Mouse (Mus musculus) testis, adult 2 months (tissue): ENCODE data around the gene Ate1. TPM values are rescaled to one million over a fixed set of nuclear protein-coding genes. Genes with fewer than 3 reads are reported as not detected.

Experiments
- H3K27ac ChIP-seq: fragments of 200-500 bp; 2 replicates; pipeline ENCODE4 v1.5.1; 2012; ENCODE audit warnings: low read depth, low read length; ENCODE audit not compliant: control insufficient read depth, insufficient read depth
- H3K27me3 ChIP-seq: fragments of 200-500 bp; 2 replicates; pipeline ENCODE4 v1.6.1; 2012; ENCODE audit warnings: mild to moderate bottlenecking, low read length, moderate library complexity; ENCODE audit not compliant: control insufficient read depth, insufficient read depth
- H3K36me3 ChIP-seq: fragments of 200-500 bp; 2 replicates; pipeline ENCODE4 v1.6.1; 2012; ENCODE audit warnings: mild to moderate bottlenecking, low read length; ENCODE audit not compliant: control insufficient read depth, insufficient read depth
- H3K4me1 ChIP-seq: fragments of 200-500 bp; 2 replicates; pipeline ENCODE4 v1.6.1; 2012; ENCODE audit warnings: low read length; ENCODE audit not compliant: control insufficient read depth, insufficient read depth
- H3K4me3 ChIP-seq: fragments of 200-500 bp; 2 replicates; pipeline ENCODE4 v1.5.1; 2012; ENCODE audit warnings: low read depth, mild to moderate bottlenecking, low read length, moderate library complexity, mixed read lengths; ENCODE audit not compliant: control insufficient read depth
- CTCF ChIP-seq: fragments of 200-500 bp; IDR thresholded peaks from 2 replicates; pipeline ENCODE4 v1.5.1; 2012; ENCODE audit warnings: low read depth, mild to moderate bottlenecking, inconsistent platforms, low read length, moderate library complexity; ENCODE audit not compliant: control insufficient read depth, insufficient read depth, insufficient replicate concordance
- POLR2A ChIP-seq: fragments of 200-500 bp; IDR thresholded peaks from 2 replicates; pipeline ENCODE4 v1.6.1; 2012; ENCODE audit warnings: low read depth, mild to moderate bottlenecking, inconsistent platforms, low read length, moderate library complexity; ENCODE audit not compliant: control insufficient read depth
- polyA plus RNA-seq: library from polyadenylated mRNA; depleted of rRNA; stranded (reverse); fragments of >200 nt; gene quantifications from 2 replicates; pipeline ENCODE4 v1.2.3, GENCODE M21; 2012

The Ate1 gene
- polyA plus RNA-seq, 1 experiment: 18.3 TPM

DNA sequence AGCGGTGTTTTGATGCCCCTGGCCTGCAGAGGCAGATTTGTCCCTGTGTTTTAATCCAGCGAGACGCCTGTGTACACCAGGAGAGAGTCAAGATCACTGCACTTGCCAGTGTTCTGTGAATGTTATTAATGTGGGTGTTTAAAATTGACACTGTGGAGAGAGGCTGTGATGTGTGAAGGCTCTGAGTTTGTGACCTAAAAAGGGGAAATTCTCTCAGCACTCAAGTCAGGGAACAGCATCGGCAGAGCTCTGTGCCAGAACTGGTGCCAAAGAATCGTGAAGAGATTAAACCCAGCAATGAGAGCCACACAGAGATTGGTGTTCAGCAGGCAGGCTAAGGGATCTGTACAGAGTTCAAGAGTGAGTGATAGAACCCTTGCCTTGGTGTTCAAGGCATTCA lies 35.4 kb upstream of the Ate1 start:
- no peaks in the 10 kb centered on the region for H3K36me3 ChIP-seq
- TF ChIP-seq POLR2A (no peak), CTCF (no peak)
- H3K4me3 ChIP-seq: no peak overlapping the region
- H3K4me1 ChIP-seq: no peaks in the 10 kb centered on the region
- no peak overlapping the region for H3K27ac ChIP-seq
- H3K27me3 ChIP-seq: no peaks in the 10 kb centered on the region

- no peak overlapping the region for H3K27ac ChIP-seq
- no peaks in the 10 kb centered on the region for H3K4me1 ChIP-seq
- no peaks in the 10 kb centered on the region for H3K27me3 ChIP-seq
- no peak overlapping the region for H3K4me3 ChIP-seq
- TF ChIP-seq POLR2A (no peak), CTCF (no peak)
- no peaks in the 10 kb centered on the region for H3K36me3 ChIP-seq
Observed at GRCm38 (mm10) chr7:130553321-130553720, 33.2 kb upstream of the Ate1 start.

DNA sequence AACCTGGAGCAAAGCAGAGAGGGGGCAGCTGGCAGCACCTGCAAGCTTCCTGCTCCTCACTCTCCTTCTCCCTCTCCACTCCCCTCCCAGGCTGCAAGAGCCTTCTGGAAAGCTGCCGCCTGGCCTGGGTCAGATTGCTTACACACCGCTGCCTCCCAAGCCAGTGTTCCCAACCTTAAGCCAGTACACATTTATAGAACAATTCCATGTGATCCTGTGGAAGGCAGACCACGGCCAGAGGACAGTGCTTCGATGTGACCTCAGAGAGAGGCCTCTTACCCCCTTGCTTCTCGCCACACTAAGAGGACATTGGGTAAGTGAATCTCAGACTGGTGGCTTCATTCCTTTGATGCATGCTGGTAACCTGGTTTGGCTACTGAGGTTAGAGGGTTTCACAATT lies 32.6 kb upstream of the Ate1 start:
- no peaks in the 10 kb centered on the region for H3K36me3 ChIP-seq
- no peak overlapping the region for H3K4me3 ChIP-seq
- peaks cover 2% of the 10 kb centered on the region for H3K4me1 ChIP-seq
- no peaks in the 10 kb centered on the region for H3K27me3 ChIP-seq
- no peak for TF ChIP-seq POLR2A
- no peak for TF ChIP-seq CTCF
- no peak overlapping the region for H3K27ac ChIP-seq

GRCm38 (mm10) chr7:130547635-130548175 lies 27.5 kb upstream of the Ate1 start:
- H3K4me3 ChIP-seq: peak overlapping the region; percentile 92; the same call in 1 of the 2 replicates
- H3K27me3 ChIP-seq: no peaks in the 10 kb centered on the region
- H3K27ac ChIP-seq: no peak overlapping the region
- H3K4me1 ChIP-seq: peaks cover 11% of the 10 kb centered on the region
- peaks cover 3% of the 10 kb centered on the region; the same call in 1 of the 2 replicates for H3K36me3 ChIP-seq
- TF ChIP-seq POLR2A (no peak), CTCF (no peak)

DNA sequence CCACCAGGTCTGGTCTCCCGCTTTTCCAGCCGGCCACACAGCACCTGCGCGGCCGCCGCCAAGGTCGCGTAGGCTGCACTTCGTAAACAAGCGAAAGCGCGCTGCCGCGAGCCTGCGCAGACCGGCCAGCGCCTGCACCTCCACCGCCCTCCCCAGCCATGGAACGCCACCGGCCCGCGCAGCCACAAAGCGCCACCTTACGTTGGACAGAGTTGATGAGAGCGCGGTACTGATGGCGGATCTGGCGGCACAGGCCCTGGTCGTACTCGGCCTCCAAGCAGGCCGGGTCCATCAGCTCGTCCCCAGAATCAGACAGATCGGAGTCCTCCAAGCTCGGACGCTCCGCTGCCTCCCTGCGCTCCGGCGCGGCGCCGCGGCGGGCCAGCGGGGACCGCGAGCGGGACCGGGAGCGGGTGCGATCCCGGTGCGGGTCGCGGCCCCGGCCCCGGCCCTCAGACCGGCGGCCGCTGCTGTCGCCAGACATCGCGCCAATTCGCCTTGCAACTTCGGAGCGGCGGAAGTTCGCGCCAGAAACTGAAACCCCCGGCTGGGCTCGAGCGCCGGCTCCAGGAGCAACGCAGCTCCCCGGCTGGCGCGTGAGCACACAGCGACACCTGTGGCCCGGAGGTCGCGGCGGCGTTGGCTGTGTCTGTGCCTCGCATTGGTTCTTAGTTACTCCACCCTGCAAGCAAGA lies 26.8 kb upstream of the Ate1 start:
- H3K27ac ChIP-seq: peak overlapping the region; percentile 97
- H3K4me3 ChIP-seq: peak overlapping the region; percentile 92
- peaks cover 3% of the 10 kb centered on the region; the same call in 1 of the 2 replicates for H3K36me3 ChIP-seq
- TF ChIP-seq CTCF: peak; percentile 80; the same call in 1 of the 2 replicates
- peak; percentile 78 for TF ChIP-seq POLR2A
- H3K4me1 ChIP-seq: peaks cover 11% of the 10 kb centered on the region
- H3K27me3 ChIP-seq: no peaks in the 10 kb centered on the region

DNA sequence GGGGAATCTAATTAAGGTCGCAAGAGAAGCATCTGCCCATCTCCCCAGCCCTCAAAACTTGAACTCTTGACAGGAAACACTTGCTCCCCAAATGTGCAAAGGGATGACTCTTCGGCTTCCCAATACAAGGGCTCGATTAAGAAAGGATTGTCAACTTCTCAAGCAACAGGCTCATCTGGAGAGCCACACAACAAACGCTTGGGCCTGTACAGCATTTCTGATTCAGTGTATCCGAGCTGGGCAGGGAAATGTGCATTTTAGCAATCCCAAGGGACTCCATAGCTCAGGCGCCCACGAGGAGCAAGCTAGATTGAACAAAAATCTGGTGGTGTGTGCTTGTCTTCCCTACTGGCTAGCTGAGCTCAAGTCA lies 26.2 kb upstream of the Ate1 start:
- Histone ChIP-seq H3K27ac (peak overlapping the region; percentile 97), H3K27me3 (no peaks in the 10 kb centered on the region), H3K4me1 (peaks cover 11% of the 10 kb centered on the region), H3K36me3 (peaks cover 3% of the 10 kb centered on the region; the same call in 1 of the 2 replicates), H3K4me3 (peak overlapping the region; percentile 92)
- TF ChIP-seq POLR2A (no peak), CTCF (no peak)

- H3K4me1 ChIP-seq: peaks cover 11% of the 10 kb centered on the region
- peaks cover 3% of the 10 kb centered on the region; the same call in 1 of the 2 replicates for H3K36me3 ChIP-seq
- H3K27ac ChIP-seq: no peak overlapping the region
- TF ChIP-seq CTCF (no peak), POLR2A (no peak)
- H3K4me3 ChIP-seq: no peak overlapping the region
- H3K27me3 ChIP-seq: no peaks in the 10 kb centered on the region
Observed at GRCm38 (mm10) chr7:130545893-130546292, 25.7 kb upstream of the Ate1 start.

GRCm38 (mm10) chr7:130545401-130545800 lies 25.2 kb upstream of the Ate1 start:
- peaks cover 3% of the 10 kb centered on the region; the same call in 1 of the 2 replicates for H3K36me3 ChIP-seq
- H3K4me1 ChIP-seq: peaks cover 11% of the 10 kb centered on the region
- no peak overlapping the region for H3K4me3 ChIP-seq
- TF ChIP-seq CTCF: no peak
- TF ChIP-seq POLR2A: no peak
- H3K27me3 ChIP-seq: no peaks in the 10 kb centered on the region
- no peak overlapping the region for H3K27ac ChIP-seq
